Mouse (Mus musculus) gastrocnemius, adult 18-20 months (tissue): ENCODE results near the gene Zic4. TPM values are rescaled to one million over a fixed set of nuclear protein-coding genes. Genes with fewer than 3 reads are reported as not detected.

Experiments used
- DNase-seq: peaks from one replicate; pipeline ENCODE4 v3.0.0; 2021; ENCODE audit warnings: low spot score
- total RNA-seq, 2 experiments: library from RNA; stranded (reverse); gene quantifications; 2 replicates each; pipeline ENCODE4 v1.2.3; 2021

Gene Zic4
- total RNA-seq, 2 experiments from 2014 or later = 0.17 TPM; not detected in 1

DNA sequence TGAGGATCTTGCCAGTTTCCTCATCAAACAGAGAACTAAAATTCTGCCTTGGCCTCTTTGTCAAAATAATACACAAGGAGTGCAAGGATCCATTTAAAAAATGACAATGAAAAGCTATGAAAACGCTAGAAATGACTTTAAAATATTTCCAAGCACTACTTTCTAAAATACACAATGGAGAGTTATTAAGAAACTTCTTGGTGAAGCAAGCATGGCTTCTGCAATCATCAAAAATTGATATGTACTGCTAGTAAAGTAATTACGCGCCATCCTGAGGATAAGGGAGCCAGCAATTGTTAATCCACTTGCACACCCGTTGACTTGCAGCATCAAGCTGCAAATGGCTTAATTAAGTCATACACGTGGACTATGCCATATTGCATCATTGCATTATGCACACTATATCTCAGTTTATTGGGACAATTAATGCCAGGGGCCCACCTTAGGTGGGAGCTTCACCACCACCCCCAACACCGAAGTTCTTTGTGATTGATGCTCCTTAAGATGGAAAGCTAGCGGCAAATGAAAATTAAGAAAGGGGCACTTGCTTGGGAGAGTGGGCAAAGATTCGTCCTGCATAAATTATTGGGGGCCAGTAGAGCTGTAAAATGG is 38.4 kb downstream of the Zic4 start:
- DNase-seq = no peak

DNA sequence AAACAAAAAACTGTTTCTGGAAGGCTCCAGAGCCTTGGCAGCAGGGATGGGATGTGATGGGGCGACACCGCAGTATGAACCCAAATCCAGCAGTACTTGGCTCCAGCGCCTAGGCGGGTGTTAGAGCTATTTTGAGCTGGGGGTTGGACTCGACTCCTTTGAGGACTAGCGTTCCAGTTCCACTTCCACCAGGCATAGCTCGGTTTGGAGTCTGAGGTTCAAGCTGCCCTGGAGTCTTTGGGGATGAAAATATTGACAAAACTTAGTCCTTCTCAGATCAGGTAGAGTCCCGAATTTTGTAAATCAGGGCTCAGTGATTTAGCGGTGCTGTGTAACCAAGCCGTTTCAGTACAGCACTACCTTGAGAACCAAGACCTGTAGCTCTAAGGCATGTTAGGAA is 39.3 kb downstream of the Zic4 start:
- no peak for DNase-seq

DNA sequence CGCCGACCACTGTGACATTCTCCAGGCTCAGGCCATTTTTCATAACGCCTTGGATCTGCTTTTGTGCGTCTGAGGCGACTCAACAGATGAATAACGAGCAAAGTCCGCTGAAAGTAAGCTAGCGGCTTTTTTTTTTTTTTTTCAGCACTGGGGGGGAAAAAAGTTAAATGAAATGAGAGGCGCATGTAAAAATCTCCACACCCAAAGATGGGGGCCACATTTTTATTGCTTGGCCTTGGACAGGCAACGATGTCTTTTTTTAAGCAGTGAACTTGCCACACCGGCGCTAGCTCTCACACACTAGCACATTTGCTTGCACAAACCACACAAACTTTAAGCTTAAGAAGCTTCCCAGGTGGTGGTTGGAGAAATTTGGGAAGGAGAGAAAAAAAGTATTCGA is 42.0 kb downstream of the Zic4 start:
- no peak for DNase-seq

DNA sequence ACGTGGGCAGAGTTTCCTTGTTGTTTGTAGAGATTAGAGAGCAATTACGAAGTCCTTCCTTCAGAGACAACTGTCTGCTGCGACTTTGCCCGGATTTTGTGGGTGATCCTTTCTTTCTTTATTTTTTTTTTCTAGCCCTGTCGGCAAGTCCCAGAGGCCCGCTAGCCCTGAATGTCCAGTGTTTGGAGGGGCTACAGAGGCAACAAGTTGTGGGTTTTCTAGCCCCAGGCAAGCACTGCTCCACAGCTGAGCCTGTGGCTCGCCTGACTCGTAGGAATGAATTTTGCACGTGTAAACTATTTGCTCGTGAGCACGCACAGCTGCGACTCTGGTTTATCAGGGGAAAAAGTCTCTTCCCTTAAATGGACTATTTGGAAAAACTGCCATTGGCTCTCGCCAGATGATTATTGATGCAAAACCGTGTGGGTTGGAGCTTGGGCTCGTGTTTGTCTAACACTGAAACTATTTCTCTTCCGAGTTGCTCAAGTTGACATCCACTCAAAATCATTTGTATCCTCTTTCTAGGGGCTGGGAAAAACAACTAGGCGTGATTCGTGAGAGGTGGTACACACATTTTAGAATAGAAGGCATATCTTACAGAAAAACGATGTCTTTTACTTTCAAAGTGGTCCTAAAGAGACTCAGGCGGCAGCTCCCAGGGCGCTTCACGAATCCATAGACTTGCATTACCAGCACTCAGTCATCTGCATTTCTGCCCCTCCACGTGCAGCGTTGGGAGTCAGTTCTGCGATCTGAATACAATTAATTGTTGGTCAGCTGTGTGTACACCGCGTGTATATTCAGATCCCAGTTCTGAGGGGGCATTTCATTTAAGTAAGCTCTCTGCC is 42.9 kb downstream of the Zic4 start:
- DNase-seq = no peak

DNA sequence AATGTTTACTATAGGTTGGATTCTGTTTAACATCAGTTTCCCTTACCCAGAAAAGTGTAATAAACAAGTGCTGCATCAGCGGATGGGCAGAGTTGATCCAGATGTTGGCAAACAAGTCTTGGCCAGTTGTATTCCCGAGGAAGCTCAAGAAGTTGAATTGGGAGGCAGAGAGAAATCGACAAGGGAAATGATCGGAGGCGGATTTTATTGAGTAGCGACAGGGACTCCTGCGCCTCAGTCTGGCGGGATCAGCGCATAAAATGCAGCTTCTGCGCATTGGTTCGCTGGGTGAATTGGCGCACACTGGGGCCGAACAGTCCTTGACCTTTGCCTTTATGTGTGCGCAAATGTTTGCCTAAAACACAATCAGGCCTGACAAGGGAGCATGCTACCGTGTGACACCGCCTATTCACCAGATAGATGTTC is 43.6 kb downstream of the Zic4 start:
- no peak for DNase-seq

DNA sequence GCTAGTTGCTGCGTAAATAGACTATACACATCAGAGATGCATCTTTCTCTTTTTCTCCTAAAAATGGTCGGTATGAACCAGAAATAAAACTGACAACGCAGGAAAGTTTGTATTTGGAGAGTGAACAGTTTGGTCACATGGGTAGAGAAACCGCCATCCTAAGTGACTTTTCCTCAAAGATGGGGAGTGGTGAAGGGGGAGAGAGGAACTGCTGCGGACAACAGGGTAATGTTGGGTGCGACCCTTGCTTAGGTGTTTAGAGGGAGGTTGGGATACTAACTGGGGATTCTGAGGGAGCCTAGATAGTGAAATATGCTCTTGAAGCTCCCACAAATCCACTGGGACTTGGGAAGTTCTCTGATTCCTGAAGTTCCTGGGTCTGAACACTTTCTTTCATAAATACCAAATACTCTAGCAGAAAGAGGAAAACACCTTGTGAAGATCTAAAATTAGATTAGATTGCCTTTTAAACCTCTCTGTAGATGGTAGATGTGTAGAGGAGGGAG is 44.1 kb downstream of the Zic4 start:
- no peak for DNase-seq

DNA sequence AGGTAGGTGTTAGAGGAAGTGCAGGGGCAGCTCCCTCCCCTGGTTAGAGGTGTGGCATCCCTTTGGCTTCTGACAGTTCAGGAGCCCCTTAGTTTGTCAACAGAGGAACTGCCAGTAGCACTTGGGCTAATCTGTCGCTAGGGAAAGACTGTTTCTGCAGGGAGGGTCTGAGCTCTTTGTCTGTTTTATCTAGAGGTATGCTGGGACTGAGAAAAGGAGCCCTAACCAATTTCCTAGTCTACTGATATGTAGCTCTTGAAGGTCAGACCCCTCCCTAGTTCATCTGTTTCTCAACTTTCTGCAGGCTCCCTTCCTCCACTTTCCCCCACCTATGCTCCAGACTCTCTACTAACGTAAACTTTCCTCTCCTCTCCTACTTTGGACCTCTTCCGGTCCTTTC is 47.6 kb downstream of the Zic4 start:
- no peak for DNase-seq

DNA sequence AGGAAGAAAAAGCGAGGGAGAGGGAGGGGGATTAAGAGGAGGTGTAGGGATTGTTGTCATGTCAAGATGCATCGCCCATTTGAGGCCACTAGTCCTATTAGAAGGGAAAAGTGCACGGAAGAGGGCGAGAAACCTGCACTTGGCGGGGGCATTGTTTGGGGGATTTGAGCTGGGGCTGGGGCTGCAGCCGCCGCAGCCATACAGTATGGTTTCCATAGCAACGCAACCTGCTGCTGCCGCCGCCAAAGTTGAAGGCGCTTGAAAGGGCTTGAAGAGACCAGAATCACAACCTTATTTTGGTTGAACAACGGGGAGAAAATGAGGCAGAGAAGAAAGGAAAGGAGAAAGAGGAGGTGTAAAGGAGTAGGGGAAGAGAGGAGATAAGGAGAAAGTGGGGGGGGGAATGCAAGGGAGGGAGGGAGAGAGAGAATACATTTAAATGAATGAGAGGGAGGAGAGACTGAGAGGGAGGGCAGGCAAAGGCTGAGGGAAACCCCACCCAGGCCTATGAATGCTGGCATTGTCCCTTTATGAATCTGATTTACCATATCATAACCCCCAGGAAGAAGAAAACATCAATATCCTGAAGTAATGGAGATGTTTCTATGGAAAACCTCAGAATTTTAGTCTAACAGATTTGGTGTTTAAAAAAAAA is 51.9 kb downstream of the Zic4 start:
- DNase-seq = no peak

DNA sequence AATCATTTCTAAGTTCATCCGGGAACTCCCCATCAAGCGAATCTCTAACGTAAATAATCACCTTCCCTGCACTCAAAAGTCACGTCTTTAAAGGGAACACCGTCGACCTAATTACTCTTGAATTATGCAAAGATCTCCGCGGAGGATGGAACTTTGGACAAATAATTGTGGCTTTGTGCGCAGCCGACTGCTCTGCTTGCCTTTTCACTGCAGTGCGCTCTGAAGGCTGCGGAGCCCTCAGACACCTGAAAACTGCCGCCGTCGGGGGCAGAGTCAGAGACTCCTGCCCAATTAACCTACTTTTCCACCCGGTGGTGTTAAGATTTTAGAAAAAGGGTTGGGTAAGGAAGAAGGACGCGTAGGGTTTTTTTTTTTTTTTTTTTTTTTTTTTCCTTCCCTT is 58.2 kb downstream of the Zic4 start:
- DNase-seq = no peak

Other genes with a start within 250 kb of the Zic4 start
- 1 to 10 TPM; 1.8 to 3.3 TPM for gene Zic1, start 3.4 kb downstream of the Zic4 start, total RNA-seq